Mouse (Mus musculus) liver, embryonic 13.5 days (tissue): ENCODE measurements around the gene Mbnl1. TPM values are rescaled to one million over a fixed set of nuclear protein-coding genes. Genes with fewer than 3 reads are reported as not detected.

ENCODE experiments used
- ATAC-seq: fragments of 200-750 bp; cut with Nextera tagmentation; 2 replicates; pipeline ENCODE4 v1.8.0; 2017; ENCODE audit warnings: low read depth, mild to moderate bottlenecking, moderate number of reproducible peaks, moderate library complexity
- DNase-seq: peaks from one replicate; pipeline ENCODE4 v3.0.0; 2022
- H3K27ac ChIP-seq: fragments of 300-500 bp; sonication (generic); 2 replicates; pipeline ENCODE4 v1.5.1; 2015; ENCODE audit warnings: moderate library complexity, mild to moderate bottlenecking, inconsistent platforms
- H3K27me3 ChIP-seq: fragments of 300-500 bp; sonication (generic); 2 replicates; pipeline ENCODE4 v1.6.1; 2015; ENCODE audit warnings: mild to moderate bottlenecking, inconsistent platforms
- H3K36me3 ChIP-seq: fragments of 300-500 bp; sonication (generic); 2 replicates; pipeline ENCODE4 v1.6.1; 2015; ENCODE audit warnings: mild to moderate bottlenecking, inconsistent platforms
- H3K4me1 ChIP-seq: fragments of 300-500 bp; sonication (generic); replicated peaks from 2 replicates; pipeline ENCODE4 v1.6.1; 2015; ENCODE audit warnings: inconsistent platforms
- H3K4me2 ChIP-seq: fragments of 300-500 bp; sonication (generic); 2 replicates; pipeline ENCODE4 v1.6.1; 2015; ENCODE audit warnings: inconsistent platforms, mild to moderate bottlenecking, moderate library complexity
- H3K4me3 ChIP-seq: fragments of 300-500 bp; sonication (generic); replicated peaks from 2 replicates; pipeline ENCODE4 v1.5.1; 2015; ENCODE audit warnings: mild to moderate bottlenecking, inconsistent platforms
- H3K9ac ChIP-seq: fragments of 300-500 bp; sonication (generic); 2 replicates; pipeline ENCODE4 v1.6.1; 2015; ENCODE audit warnings: mild to moderate bottlenecking, inconsistent platforms
- H3K9me3 ChIP-seq: fragments of 300-500 bp; sonication (generic); replicated peaks from 2 replicates; pipeline ENCODE4 v1.6.1; 2016; ENCODE audit warnings: inconsistent platforms
- WGBS: fragments of 180-500 bp; shearing (Covaris S2); methylation state at CpG from one replicate; pipeline ENCODE4 v1.1.7; 2015; ENCODE audit not compliant: insufficient replicate concordance; 5-methylcytosine and 5-hydroxymethylcytosine counted together
- polyA plus RNA-seq: library from polyadenylated mRNA; unstranded; fragments of >200 nt; fragmentation: Nextera tagmentation; extraction: Ambion mirVana; gene quantifications from 2 replicates; pipeline ENCODE4 v1.2.1, GENCODE M21; 2015

Gene Mbnl1
- polyA plus RNA-seq, 1 experiment from 2014 or later = 123 TPM

GRCm38 (mm10) chr3:60553011-60553410, 80.4 kb downstream of the Mbnl1 start:
- H3K27me3 ChIP-seq = no peaks in the 10 kb centered on the region
- H3K4me3 ChIP-seq = no peak overlapping the region
- no peaks in the 10 kb centered on the region for H3K9me3 ChIP-seq
- no peak overlapping the region for H3K4me2 ChIP-seq
- peaks cover 6% of the 10 kb centered on the region for H3K36me3 ChIP-seq
- H3K4me1 ChIP-seq = peaks cover 34% of the 10 kb centered on the region
- DNase-seq (no peak), ATAC-seq (no peak)
- no peak overlapping the region for H3K9ac ChIP-seq
- 39% methylated on average over 3 of the region's 3 CpGs for WGBS
- H3K27ac ChIP-seq = no peak overlapping the region

GRCm38 (mm10) chr3:60556596-60556995, 84.0 kb downstream of the Mbnl1 start:
- H3K4me1 ChIP-seq = peaks cover 40% of the 10 kb centered on the region
- no peaks in the 10 kb centered on the region for H3K9me3 ChIP-seq
- no peak overlapping the region for H3K9ac ChIP-seq
- H3K27ac ChIP-seq = no peak overlapping the region
- WGBS = 79% methylated on average over 3 of the region's 3 CpGs
- no peaks in the 10 kb centered on the region for H3K27me3 ChIP-seq
- no peak for DNase-seq
- ATAC-seq = no peak
- no peak overlapping the region for H3K4me2 ChIP-seq
- no peak overlapping the region for H3K4me3 ChIP-seq
- H3K36me3 ChIP-seq = peaks cover 7% of the 10 kb centered on the region

GRCm38 (mm10) chr3:60558252-60558862, 85.7 kb downstream of the Mbnl1 start:
- Histone ChIP-seq H3K27ac (no peak overlapping the region), H3K4me2 (no peak overlapping the region), H3K9me3 (no peaks in the 10 kb centered on the region), H3K27me3 (no peaks in the 10 kb centered on the region), H3K36me3 (0 out of 2 replicates have a peak, but pooled peaks cover 5% of the 10 kb centered on the region), H3K4me3 (no peak overlapping the region), H3K9ac (no peak overlapping the region), H3K4me1 (peaks cover 50% of the 10 kb centered on the region)
- 78% methylated on average over 7 of the region's 7 CpGs for WGBS
- DNase-seq (no peak), ATAC-seq (no peak)

- H3K27me3 ChIP-seq = no peaks in the 10 kb centered on the region
- 54% methylated on average over 2 of the region's 2 CpGs for WGBS
- H3K4me3 ChIP-seq = no peak overlapping the region
- H3K4me1 ChIP-seq = peaks cover 57% of the 10 kb centered on the region
- ATAC-seq (0 out of 2 replicates have a peak, but pooled peaks have one; percentile 36), DNase-seq (no peak)
- H3K4me2 ChIP-seq = no peak overlapping the region
- H3K9me3 ChIP-seq = no peaks in the 10 kb centered on the region
- 0 out of 2 replicates have a peak, but pooled peaks cover 5% of the 10 kb centered on the region for H3K36me3 ChIP-seq
- H3K27ac ChIP-seq = no peak overlapping the region
- no peak overlapping the region for H3K9ac ChIP-seq
These were observed 87.1 kb downstream of the Mbnl1 start for GRCm38 (mm10) chr3:60559762-60560161.

- H3K4me1 ChIP-seq = peaks cover 55% of the 10 kb centered on the region
- H3K9me3 ChIP-seq = no peaks in the 10 kb centered on the region
- H3K4me3 ChIP-seq = no peak overlapping the region
- no peak for DNase-seq
- peaks cover 3% of the 10 kb centered on the region; the same call in 1 of the 2 replicates for H3K36me3 ChIP-seq
- no peaks in the 10 kb centered on the region for H3K27me3 ChIP-seq
- no peak for ATAC-seq
- no peak overlapping the region for H3K4me2 ChIP-seq
- H3K9ac ChIP-seq = no peak overlapping the region
- 73% methylated on average over 10 of the region's 10 CpGs for WGBS
- H3K27ac ChIP-seq = no peak overlapping the region; the same call in 1 of the 2 replicates
These were observed 91.1 kb downstream of the Mbnl1 start for GRCm38 (mm10) chr3:60563529-60564243.

- H3K4me1 ChIP-seq = peaks cover 54% of the 10 kb centered on the region
- H3K4me2 ChIP-seq = no peak overlapping the region
- H3K27ac ChIP-seq = no peak overlapping the region
- H3K4me3 ChIP-seq = no peak overlapping the region
- H3K27me3 ChIP-seq = no peaks in the 10 kb centered on the region
- 85% methylated on average over 2 of the region's 2 CpGs for WGBS
- no peak for ATAC-seq
- H3K9ac ChIP-seq = no peak overlapping the region
- peaks cover 3% of the 10 kb centered on the region; the same call in 1 of the 2 replicates for H3K36me3 ChIP-seq
- no peaks in the 10 kb centered on the region for H3K9me3 ChIP-seq
- DNase-seq = no peak
These were observed 91.6 kb downstream of the Mbnl1 start for GRCm38 (mm10) chr3:60564244-60564643.

- H3K4me2 ChIP-seq = no peak overlapping the region
- peaks cover 55% of the 10 kb centered on the region for H3K4me1 ChIP-seq
- H3K36me3 ChIP-seq = peaks cover 3% of the 10 kb centered on the region; the same call in 1 of the 2 replicates
- no peak overlapping the region for H3K4me3 ChIP-seq
- no peak overlapping the region for H3K9ac ChIP-seq
- H3K27me3 ChIP-seq = no peaks in the 10 kb centered on the region
- ATAC-seq (no peak), DNase-seq (no peak)
- H3K9me3 ChIP-seq = no peaks in the 10 kb centered on the region
- 80% methylated on average over 3 of the region's 3 CpGs for WGBS
- H3K27ac ChIP-seq = no peak overlapping the region
These were observed 92.6 kb downstream of the Mbnl1 start for GRCm38 (mm10) chr3:60565204-60565603.

GRCm38 (mm10) chr3:60565950-60566349, 93.3 kb downstream of the Mbnl1 start:
- H3K27me3 ChIP-seq = no peaks in the 10 kb centered on the region
- DNase-seq (no peak), ATAC-seq (no peak)
- no peak overlapping the region for H3K4me2 ChIP-seq
- H3K4me1 ChIP-seq = peaks cover 63% of the 10 kb centered on the region
- H3K4me3 ChIP-seq = no peak overlapping the region
- H3K9me3 ChIP-seq = no peaks in the 10 kb centered on the region
- H3K36me3 ChIP-seq = peaks cover 3% of the 10 kb centered on the region; the same call in 1 of the 2 replicates
- H3K9ac ChIP-seq = no peak overlapping the region
- whole genome bisulfite sequencing = 79% methylated on average over 3 of the region's 3 CpGs
- H3K27ac ChIP-seq = no peak overlapping the region

- Histone ChIP-seq H3K27ac (peak overlapping the region; percentile 55; the same call in 1 of the 2 replicates), H3K36me3 (peaks cover 3% of the 10 kb centered on the region; the same call in 1 of the 2 replicates), H3K9ac (no peak overlapping the region), H3K27me3 (no peaks in the 10 kb centered on the region), H3K4me3 (no peak overlapping the region), H3K4me1 (peaks cover 60% of the 10 kb centered on the region), H3K9me3 (no peaks in the 10 kb centered on the region), H3K4me2 (no peak overlapping the region)
- no peak for DNase-seq
- no peak for ATAC-seq
- WGBS = 76% methylated on average over 1 of the region's 1 CpGs
These were observed 95.6 kb downstream of the Mbnl1 start for GRCm38 (mm10) chr3:60568171-60568684.

- no peak overlapping the region for H3K4me2 ChIP-seq
- peak overlapping the region; percentile 80 for H3K27ac ChIP-seq
- H3K4me3 ChIP-seq = no peak overlapping the region
- H3K9ac ChIP-seq = peak overlapping the region; percentile 23; the same call in 1 of the 2 replicates
- DNase-seq (no peak), ATAC-seq (peak; percentile 42; the same call in 1 of the 2 replicates)
- no peaks in the 10 kb centered on the region for H3K9me3 ChIP-seq
- H3K27me3 ChIP-seq = no peaks in the 10 kb centered on the region
- H3K36me3 ChIP-seq = peaks cover 3% of the 10 kb centered on the region; the same call in 1 of the 2 replicates
- WGBS = 67% methylated on average over 6 of the region's 6 CpGs
- H3K4me1 ChIP-seq = peaks cover 60% of the 10 kb centered on the region
These were observed 96.4 kb downstream of the Mbnl1 start for GRCm38 (mm10) chr3:60568801-60569568.

- Histone ChIP-seq H3K27ac (peak overlapping the region; percentile 80), H3K36me3 (peaks cover 3% of the 10 kb centered on the region; the same call in 1 of the 2 replicates), H3K9ac (no peak overlapping the region; the same call in none of the 2 replicates), H3K4me3 (no peak overlapping the region), H3K4me1 (peaks cover 62% of the 10 kb centered on the region), H3K27me3 (no peaks in the 10 kb centered on the region), H3K4me2 (no peak overlapping the region), H3K9me3 (no peaks in the 10 kb centered on the region)
- DNase-seq (no peak), ATAC-seq (no peak)
- whole genome bisulfite sequencing = 57% methylated on average over 2 of the region's 2 CpGs
These were observed 97.2 kb downstream of the Mbnl1 start for GRCm38 (mm10) chr3:60569781-60570180.
